Mouse (Mus musculus) kidney, embryonic 16.5 days (tissue): ENCODE measurements at regions not wholly inside any gene's neighbourhood (a gene's known extent, or its start where the extent isn't known, plus 50 kb on each side); places are given as distances from the start of the nearest gene placed in this dataset.
A peak's percentile ranks its signal among the peaks of the same experiment; 100 is the strongest.

Experiments
- ATAC-seq: fragments of 200-750 bp; cut with Nextera tagmentation; 2 replicates; pipeline ENCODE4 v1.8.0; 2017; ENCODE audit warnings: moderate TSS enrichment; ENCODE audit not compliant: low FRiP score, low TSS enrichment
- H3K27ac ChIP-seq: fragments of 300-500 bp; sonication (generic); 2 replicates; pipeline ENCODE4 v1.5.1; 2014; ENCODE audit warnings: low read length
- H3K27me3 ChIP-seq: fragments of 300-500 bp; sonication (generic); 2 replicates; pipeline ENCODE4 v1.6.1; 2014; ENCODE audit warnings: low read length, control low read depth, mixed read lengths; ENCODE audit not compliant: insufficient read depth
- H3K36me3 ChIP-seq: fragments of 300-500 bp; sonication (generic); 2 replicates; pipeline ENCODE4 v1.6.1; 2014; ENCODE audit warnings: low read length, control low read depth, mixed read lengths; ENCODE audit not compliant: insufficient read depth
- H3K4me1 ChIP-seq: fragments of 300-500 bp; sonication (generic); 2 replicates; pipeline ENCODE4 v1.6.1; 2014; ENCODE audit warnings: low read length, control low read depth, mixed read lengths; ENCODE audit not compliant: insufficient read depth
- H3K4me2 ChIP-seq: fragments of 300-500 bp; sonication (generic); replicated peaks from 2 replicates; pipeline ENCODE4 v1.6.1; 2014; ENCODE audit warnings: low read depth, low read length
- H3K4me3 ChIP-seq: fragments of 300-500 bp; sonication (generic); 2 replicates; pipeline ENCODE4 v1.5.1; 2014; ENCODE audit warnings: mild to moderate bottlenecking, low read length
- H3K9ac ChIP-seq: fragments of 300-500 bp; sonication (generic); replicated peaks from 2 replicates; pipeline ENCODE4 v1.6.1; 2014; ENCODE audit warnings: low read length
- H3K9me3 ChIP-seq: fragments of 300-500 bp; sonication (generic); 2 replicates; pipeline ENCODE4 v1.6.1; 2016; ENCODE audit warnings: low read length, control low read depth
- WGBS: fragments of 180-500 bp; shearing (Covaris S2); extraction: QIAGEN DNeasy Blood & Tissue Kit; methylation state at CpG from one replicate; pipeline ENCODE4 v1.1.7; 2014; 5-methylcytosine and 5-hydroxymethylcytosine counted together

GRCm38 (mm10) chr9:56547291-56547977 is 129.0 kb downstream of the Hmg20a start:
- Histone ChIP-seq H3K4me3 (no peak overlapping the region), H3K27ac (no peak overlapping the region), H3K9me3 (no peaks in the 10 kb centered on the region), H3K27me3 (no peaks in the 10 kb centered on the region), H3K9ac (no peak overlapping the region), H3K4me1 (peaks cover 4% of the 10 kb centered on the region; the same call in 1 of the 2 replicates), H3K36me3 (no peaks in the 10 kb centered on the region), H3K4me2 (no peak overlapping the region)
- ATAC-seq = no peak
- whole genome bisulfite sequencing = 51% methylated on average over 9 of the region's 9 CpGs

DNA sequence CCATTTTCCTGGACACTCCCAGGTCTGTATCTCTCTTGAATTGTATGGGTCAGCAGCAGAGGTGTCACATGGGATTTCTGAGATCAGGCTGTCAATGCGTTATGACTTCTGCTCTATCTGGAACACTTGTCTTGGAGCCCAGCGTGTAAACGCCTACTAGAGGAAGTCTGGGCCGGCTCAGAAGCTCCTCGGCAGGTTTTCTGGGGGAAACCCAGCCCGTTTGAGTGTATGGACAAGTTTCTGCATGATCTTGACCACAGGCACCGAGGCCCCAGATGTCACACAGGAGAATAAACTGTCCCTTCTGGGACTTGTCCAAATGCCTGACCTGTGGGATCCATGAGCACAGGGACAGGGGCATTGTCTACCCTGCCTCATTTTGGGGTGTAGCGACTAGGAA is 131.4 kb downstream of the Hmg20a start:
- Histone ChIP-seq H3K9ac (no peak overlapping the region), H3K4me1 (peaks cover 13% of the 10 kb centered on the region), H3K36me3 (no peaks in the 10 kb centered on the region), H3K4me3 (no peak overlapping the region), H3K9me3 (no peaks in the 10 kb centered on the region), H3K4me2 (no peak overlapping the region), H3K27ac (no peak overlapping the region), H3K27me3 (no peaks in the 10 kb centered on the region)
- WGBS = 67% methylated on average over 8 of the region's 8 CpGs
- no peak for ATAC-seq

DNA sequence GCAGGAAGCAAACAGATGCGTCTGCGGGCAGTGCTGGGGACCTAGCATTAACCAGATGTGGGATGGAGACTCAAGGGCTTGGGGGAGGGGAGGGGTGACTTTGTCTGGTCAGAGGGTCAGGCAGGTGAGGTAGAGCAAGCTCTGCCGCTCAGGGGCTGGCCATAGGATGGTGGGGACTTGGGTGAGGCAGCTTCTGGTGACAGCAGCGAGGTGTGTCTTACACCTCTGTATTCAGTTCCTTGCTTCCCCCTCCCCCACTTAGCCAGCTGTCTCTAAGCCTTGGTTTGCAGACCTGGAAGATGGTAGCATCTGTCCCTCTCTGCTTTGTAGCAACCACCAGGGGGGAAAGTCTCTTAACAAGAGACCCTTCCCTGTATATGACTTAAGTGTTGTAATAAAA is 131.8 kb downstream of the Hmg20a start:
- ATAC-seq = no peak
- H3K9me3 ChIP-seq = no peaks in the 10 kb centered on the region
- H3K36me3 ChIP-seq = no peaks in the 10 kb centered on the region
- no peaks in the 10 kb centered on the region for H3K27me3 ChIP-seq
- WGBS = 59% methylated on average over 4 of the region's 4 CpGs
- H3K4me1 ChIP-seq = peaks cover 10% of the 10 kb centered on the region
- H3K27ac ChIP-seq = no peak overlapping the region
- H3K4me3 ChIP-seq = no peak overlapping the region
- no peak overlapping the region for H3K9ac ChIP-seq
- no peak overlapping the region for H3K4me2 ChIP-seq

DNA sequence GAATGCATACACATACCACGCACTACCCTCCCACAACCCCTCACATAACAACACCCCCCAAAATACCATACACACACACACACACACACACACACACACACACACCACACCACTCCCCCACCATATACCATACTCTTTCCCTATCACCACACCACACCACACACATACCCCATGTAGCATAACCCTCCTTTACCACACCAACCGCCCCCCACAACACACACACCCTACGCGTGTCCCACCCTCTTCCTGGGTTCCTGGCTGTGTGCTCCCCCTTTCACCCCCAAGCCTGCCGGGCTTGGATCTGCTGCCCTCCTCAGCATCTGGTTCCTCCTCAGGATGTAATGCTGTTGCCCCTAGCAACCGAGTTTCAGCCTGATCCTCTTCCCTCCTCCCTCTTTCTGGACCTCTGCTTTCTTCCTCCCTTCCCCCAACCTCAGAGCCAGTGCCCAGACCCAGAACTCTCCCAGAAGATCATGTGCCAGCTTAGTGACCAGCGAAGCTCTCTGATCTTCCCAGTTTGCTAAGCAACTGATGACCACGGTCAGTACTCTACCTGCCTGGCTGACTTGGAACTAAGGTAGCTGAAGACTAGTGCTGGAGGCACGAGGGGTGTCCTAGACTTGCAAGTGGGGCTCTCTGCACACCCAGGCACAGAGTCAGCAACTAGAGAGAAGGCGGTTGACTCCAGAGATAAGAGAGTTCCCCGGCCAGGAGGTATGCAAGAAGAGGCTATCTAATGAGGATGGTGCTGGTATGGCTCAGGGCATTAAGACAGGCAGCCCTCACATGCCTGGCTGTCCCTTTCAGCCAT is 133.2 kb downstream of the Hmg20a start:
- Histone ChIP-seq H3K4me2 (no peak overlapping the region), H3K4me1 (peaks cover 8% of the 10 kb centered on the region; the same call in 1 of the 2 replicates), H3K36me3 (no peaks in the 10 kb centered on the region), H3K9ac (no peak overlapping the region), H3K27ac (no peak overlapping the region), H3K9me3 (no peaks in the 10 kb centered on the region), H3K4me3 (no peak overlapping the region), H3K27me3 (no peaks in the 10 kb centered on the region)
- ATAC-seq = no peak
- 66% methylated on average over 11 of the region's 11 CpGs for WGBS

DNA sequence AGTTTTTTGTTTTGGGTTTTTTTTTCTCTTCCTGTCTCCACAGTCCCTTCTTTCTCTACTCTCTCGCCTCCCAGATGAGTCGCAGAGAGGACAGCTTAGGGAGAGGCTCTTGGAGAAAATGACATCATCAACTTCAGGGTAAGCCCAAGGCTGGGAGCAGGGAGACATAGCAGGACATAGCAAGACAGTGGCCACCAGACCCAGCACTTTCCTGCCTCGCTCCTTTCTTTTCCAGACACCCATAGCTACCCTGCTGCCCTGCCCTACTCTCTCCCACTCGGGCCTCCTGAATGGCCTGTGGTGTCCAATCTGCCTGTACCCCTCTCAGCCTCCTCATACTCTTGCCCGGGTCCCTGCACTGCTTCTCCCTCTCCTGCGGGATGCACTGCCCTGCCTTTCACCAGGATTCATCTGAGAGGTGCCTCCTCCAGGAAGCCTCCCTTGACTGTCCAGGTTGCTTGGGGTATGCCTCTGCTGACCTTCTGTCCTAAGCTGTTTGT is 133.8 kb downstream of the Hmg20a start:
- H3K27ac ChIP-seq = no peak overlapping the region
- H3K4me2 ChIP-seq = no peak overlapping the region
- no peaks in the 10 kb centered on the region for H3K36me3 ChIP-seq
- ATAC-seq = 0 out of 2 replicates have a peak, but pooled peaks have one; percentile 7
- H3K4me1 ChIP-seq = peaks cover 8% of the 10 kb centered on the region; the same call in 1 of the 2 replicates
- 71% methylated on average over 6 of the region's 6 CpGs for WGBS
- no peak overlapping the region for H3K4me3 ChIP-seq
- H3K9me3 ChIP-seq = no peaks in the 10 kb centered on the region
- H3K9ac ChIP-seq = no peak overlapping the region
- H3K27me3 ChIP-seq = no peaks in the 10 kb centered on the region

DNA sequence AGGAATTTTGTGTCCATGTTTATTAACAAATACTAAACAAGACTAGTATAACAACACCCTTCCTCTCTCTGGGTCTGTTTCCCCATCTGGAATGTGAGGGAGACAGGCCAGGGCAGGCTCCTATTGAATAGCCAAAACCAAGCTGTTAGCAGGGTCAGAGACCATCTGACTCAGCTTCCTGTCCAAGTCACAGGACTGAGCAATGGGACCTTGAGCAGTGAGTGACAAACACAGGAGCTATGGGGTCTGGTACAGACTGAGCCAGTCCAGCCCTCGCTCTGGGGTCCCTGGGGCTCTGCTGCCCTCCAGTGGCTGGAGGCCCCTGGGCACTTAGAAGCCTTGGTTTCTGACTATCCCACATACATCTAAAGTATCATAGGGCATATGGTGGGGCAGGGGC is 134.4 kb downstream of the Hmg20a start:
- peak; percentile 90 for ATAC-seq
- Histone ChIP-seq H3K9me3 (no peaks in the 10 kb centered on the region), H3K4me1 (peaks cover 8% of the 10 kb centered on the region; the same call in 1 of the 2 replicates), H3K36me3 (no peaks in the 10 kb centered on the region), H3K27me3 (peaks cover 2% of the 10 kb centered on the region; the same call in 1 of the 2 replicates), H3K27ac (no peak overlapping the region), H3K4me2 (no peak overlapping the region), H3K9ac (no peak overlapping the region), H3K4me3 (no peak overlapping the region)
- 6% methylated on average over 1 of the region's 1 CpGs for WGBS

DNA sequence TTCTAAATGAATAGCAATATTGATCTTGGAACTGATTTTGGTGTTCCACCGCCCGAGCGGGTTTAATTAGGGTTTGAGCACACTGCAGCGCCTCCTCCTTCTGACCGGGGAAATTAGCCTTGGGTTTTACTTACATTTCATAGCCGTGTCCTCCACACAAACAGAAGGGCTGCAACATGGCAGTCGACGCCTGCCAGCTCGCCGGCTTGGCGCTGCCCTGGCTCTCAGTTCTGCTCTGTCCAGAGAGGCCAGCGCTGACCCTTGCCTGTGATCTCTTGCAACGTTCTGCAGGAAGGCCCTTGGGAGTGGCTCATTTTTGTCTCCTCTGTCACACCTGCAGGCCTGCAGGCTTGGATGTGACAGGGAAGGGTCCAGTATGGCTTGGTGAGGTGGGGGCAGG is 135.2 kb downstream of the Hmg20a start:
- peaks cover 8% of the 10 kb centered on the region; the same call in 1 of the 2 replicates for H3K4me1 ChIP-seq
- no peak overlapping the region for H3K4me2 ChIP-seq
- H3K9ac ChIP-seq = no peak overlapping the region
- WGBS = 46% methylated on average over 13 of the region's 13 CpGs
- H3K36me3 ChIP-seq = no peaks in the 10 kb centered on the region
- H3K27me3 ChIP-seq = peaks cover 5% of the 10 kb centered on the region; the same call in 1 of the 2 replicates
- no peaks in the 10 kb centered on the region for H3K9me3 ChIP-seq
- no peak overlapping the region for H3K4me3 ChIP-seq
- ATAC-seq = no peak
- H3K27ac ChIP-seq = no peak overlapping the region

GRCm38 (mm10) chr9:56554096-56554495 is 135.7 kb downstream of the Hmg20a start:
- 34% methylated on average over 6 of the region's 6 CpGs for WGBS
- no peaks in the 10 kb centered on the region for H3K36me3 ChIP-seq
- H3K9ac ChIP-seq = no peak overlapping the region
- H3K4me3 ChIP-seq = no peak overlapping the region
- peaks cover 10% of the 10 kb centered on the region; the same call in 1 of the 2 replicates for H3K4me1 ChIP-seq
- ATAC-seq = no peak
- H3K27me3 ChIP-seq = peaks cover 5% of the 10 kb centered on the region; the same call in 1 of the 2 replicates
- H3K27ac ChIP-seq = no peak overlapping the region
- no peaks in the 10 kb centered on the region for H3K9me3 ChIP-seq
- no peak overlapping the region for H3K4me2 ChIP-seq

GRCm38 (mm10) chr9:56559618-56560144 is 141.3 kb downstream of the Hmg20a start:
- Histone ChIP-seq H3K36me3 (no peaks in the 10 kb centered on the region), H3K27me3 (peaks cover 5% of the 10 kb centered on the region), H3K4me2 (no peak overlapping the region), H3K27ac (no peak overlapping the region), H3K4me3 (no peak overlapping the region), H3K9me3 (no peaks in the 10 kb centered on the region), H3K9ac (no peak overlapping the region), H3K4me1 (0 out of 2 replicates have a peak, but pooled peaks cover 6% of the 10 kb centered on the region)
- 9% methylated on average over 2 of the region's 2 CpGs for WGBS
- ATAC-seq = peak; percentile 76
